13 mouse cellular contexts compared by ENCODE assay signal in genomic region chr9:44399795-44400114, GRCm38 (mm10). TPM values are rescaled to one million over a fixed set of nuclear protein-coding genes. Genes with fewer than 3 reads are reported as not detected.
DNase-seq lines count a peak whose midpoint lies in the region; ATAC-seq lines count a peak whose summit lies in the region.
"Had no signal": no experiment of that assay in that cellular context is flagged by ENCODE, and none has a peak within 500 bp of the region (broad histone marks: within the 10 kb centered on the region; RNA-seq: fewer than 3 reads in every experiment).

No protein-coding gene starts in this region.

- H3K9ac ChIP-seq in heart, embryonic 16.5 days (ENCODE audit: low read length), result no peak overlapping the region; the same call in 1 of the 2 replicates
- H3K9ac ChIP-seq: limb, embryonic 12.5 days had no signal

- H3K27ac ChIP-seq in heart, embryonic 16.5 days (ENCODE audit: low read length), result peak overlapping the region; percentile 9
- H3K27ac ChIP-seq: limb, embryonic 12.5 days; stomach, postnatal 0 days had no signal

- H3K27me3 ChIP-seq in heart, embryonic 16.5 days (ENCODE audit: control insufficient read depth, insufficient read depth, low read length), result no peaks in the 10 kb centered on the region

- H3K36me3 ChIP-seq in heart, embryonic 16.5 days (ENCODE audit: control insufficient read depth, insufficient read depth), result peaks cover 30% of the 10 kb centered on the region

- no peak overlapping the region for H3K4me3 ChIP-seq in heart, embryonic 16.5 days (ENCODE audit: low read length)
- H3K4me3 ChIP-seq: limb, embryonic 12.5 days had no signal

- no peak for ATAC-seq in heart, embryonic 16.5 days (replicated peaks; ENCODE audit: extremely low read depth, insufficient read depth, low FRiP score)
- ATAC-seq: midbrain, embryonic 16.5 days had no signal

- H3K4me2 ChIP-seq in heart, embryonic 16.5 days (ENCODE audit: low read depth, low read length), result no peak overlapping the region
- H3K4me2 ChIP-seq: limb, embryonic 12.5 days had no signal

- WGBS in heart, embryonic 16.5 days, result 82% methylated on average over 6 of the region's 6 CpGs

- DNase-seq in kidney, adult 11 months, result peak; percentile 65
- no peak for DNase-seq in kidney, postnatal 10 days
- DNase-seq in heart, postnatal 14 days, result peak; percentile 35 to 49
- DNase-seq in kidney, postnatal 25 days, result peak; percentile 49 to 70
- no peak for DNase-seq in Muller cell, postnatal 12 days (ENCODE audit: inconsistent ontology term)
- DNase-seq in ovary, adult 18-20 months (ENCODE audit: low spot score), result no peak
- DNase-seq: adrenal gland, postnatal 36 days; cerebellum, adult 18-20 months; lung, postnatal 10 days had no signal

- H3K4me1 ChIP-seq in heart, embryonic 16.5 days (ENCODE audit: control insufficient read depth, insufficient read depth, low read length), result peaks cover 51% of the 10 kb centered on the region

- intact Hi-C loops in heart, postnatal 14 days (cut with DNase I), result no loop called here

- no peaks in the 10 kb centered on the region for H3K9me3 ChIP-seq in heart, embryonic 16.5 days (replicated peaks; ENCODE audit: control insufficient read depth, low read length)
- H3K9me3 ChIP-seq: limb, embryonic 12.5 days had no signal

RNA-seq across cellular contexts. Expression of gene Slc37a4, which starts 3.1 kb away (rescaled TPM):
- polyA plus RNA-seq in heart, embryonic 16.5 days (2015; fragmentation: Nextera tagmentation; extraction: Ambion mirVana), result 37.8 and 42.0 TPM in 2 replicates
- 10 to 100 TPM; 29.6 to 31.0 TPM for total RNA-seq in heart, postnatal 14 days (2021)

RNA-seq across cellular contexts. Expression of gene Rps25, which starts 7.2 kb away (rescaled TPM):
- polyA plus RNA-seq in heart, embryonic 16.5 days (2015; fragmentation: Nextera tagmentation; extraction: Ambion mirVana), result 862 and 919 TPM in 2 replicates
- 100 to 1,000 TPM; 728 to 854 TPM for total RNA-seq in heart, postnatal 14 days (2021)

RNA-seq across cellular contexts. Expression of gene Trappc4, which starts 7.6 kb away (rescaled TPM):
- 84.4 and 90.3 TPM in 2 replicates for polyA plus RNA-seq in heart, embryonic 16.5 days (2015; fragmentation: Nextera tagmentation; extraction: Ambion mirVana)
- total RNA-seq in heart, postnatal 14 days (2021), result 10 to 100 TPM; 32.1 to 35.8 TPM

RNA-seq across cellular contexts. Expression of gene Ccdc84, which starts 18.6 kb away (rescaled TPM):
- 21.3 and 23.5 TPM in 2 replicates for polyA plus RNA-seq in heart, embryonic 16.5 days (2015; fragmentation: Nextera tagmentation; extraction: Ambion mirVana)
- total RNA-seq in heart, postnatal 14 days (2021), result 10 to 100 TPM; 11.4 to 11.9 TPM

RNA-seq across cellular contexts. Expression of gene Hyou1, which starts 20.5 kb away (rescaled TPM):
- 14.6 and 18.0 TPM in 2 replicates for polyA plus RNA-seq in heart, embryonic 16.5 days (2015; fragmentation: Nextera tagmentation; extraction: Ambion mirVana)
- total RNA-seq in heart, postnatal 14 days (2021), result 10 to 100 TPM; 38.9 to 52.1 TPM

Comparison
In these comparisons a context has a peak if more than half of its experiments do, and no peak if none do; other contexts are left out.
1. DNase-seq: peak in kidney, adult 11 months (single experiment), heart, postnatal 14 days (2 of 2) and kidney, postnatal 25 days (2 of 2); none in kidney, postnatal 10 days (single experiment), Muller cell, postnatal 12 days (single experiment) and ovary, adult 18-20 months (single experiment).